Mouse (Mus musculus): ENCODE measurements around the gene Adam6a.
"Not testable (repeated sequence)": the region's sequence is repeated elsewhere in the genome, so short reads cannot be mapped to it uniquely, and the experiment has no call there.

Adam6a gene

DNA sequence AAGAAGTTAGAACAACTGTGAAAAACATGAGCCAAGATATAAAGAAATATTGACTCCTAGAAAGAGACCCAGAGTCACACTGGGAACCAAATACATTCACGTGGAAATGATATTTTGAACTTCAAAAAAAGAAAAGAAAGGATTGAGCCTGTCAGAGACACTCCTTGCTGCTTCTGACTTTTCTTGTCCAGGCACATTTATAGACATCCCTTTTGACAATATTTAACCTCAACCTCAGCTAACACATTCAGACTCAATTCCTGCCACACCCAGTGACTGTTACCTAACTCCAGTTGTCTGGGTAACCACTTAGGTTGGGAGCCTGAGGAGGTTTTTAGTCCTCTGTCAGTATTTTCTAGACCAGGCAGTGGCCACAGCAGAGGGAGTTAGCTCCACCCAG, at the start of gene Adam6a:
Adam6a (plus strand) TSS at position 301 of the 400 bp plus-strand sequence.
- not testable (repeated sequence) for DNase-seq (ENCODE audit: low spot score in 2 of 2)

GRCm38 (mm10) chr12:113525901-113526300, 17.8 kb upstream of the Adam6a start:
- no peak for DNase-seq (ENCODE audit: low spot score in 2 of 2)

GRCm38 (mm10) chr12:113578241-113578640, 34.5 kb downstream of the Adam6a start:
- peak; percentile 3 to 9 for DNase-seq (ENCODE audit: low spot score in 2 of 2)

DNA sequence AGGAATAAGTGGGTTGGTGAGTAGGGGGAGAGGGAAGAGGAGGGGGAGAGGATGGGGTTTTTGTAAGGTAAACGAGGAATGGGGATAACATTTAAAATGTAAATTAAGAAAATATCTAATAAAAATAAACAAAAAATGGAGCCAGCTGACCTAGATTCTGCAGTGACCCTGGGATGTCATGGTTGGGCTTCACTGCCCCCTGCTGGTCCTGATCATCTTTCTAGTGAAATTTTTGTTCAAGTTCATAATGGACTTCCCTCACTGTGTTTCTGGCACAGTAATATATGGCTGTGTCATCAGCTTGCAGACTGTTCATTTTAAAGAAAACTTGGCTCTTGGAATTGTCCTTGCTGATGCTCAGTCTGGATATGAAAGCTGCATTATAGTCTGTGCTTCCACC, 44.3 kb downstream of the Adam6a start:
- DNase-seq (ENCODE audit: low spot score in 2 of 2): peak; percentile 3 to 4
